Mouse (Mus musculus): Measurements from ENCODE around the gene Il1rapl2.
"Not testable (repeated sequence)": the region's sequence is repeated elsewhere in the genome, so short reads cannot be mapped to it uniquely, and the experiment has no call there.

The Il1rapl2 gene

GRCm38 (mm10) chrX:138209480-138209879, 639.1 kb downstream of the Il1rapl2 start, which contains the start of gene Tex13a:
Gene Tex13a (minus strand): TSS chrX:138209580.
- DNase-seq (ENCODE audit: low spot score), result no peak

DNA sequence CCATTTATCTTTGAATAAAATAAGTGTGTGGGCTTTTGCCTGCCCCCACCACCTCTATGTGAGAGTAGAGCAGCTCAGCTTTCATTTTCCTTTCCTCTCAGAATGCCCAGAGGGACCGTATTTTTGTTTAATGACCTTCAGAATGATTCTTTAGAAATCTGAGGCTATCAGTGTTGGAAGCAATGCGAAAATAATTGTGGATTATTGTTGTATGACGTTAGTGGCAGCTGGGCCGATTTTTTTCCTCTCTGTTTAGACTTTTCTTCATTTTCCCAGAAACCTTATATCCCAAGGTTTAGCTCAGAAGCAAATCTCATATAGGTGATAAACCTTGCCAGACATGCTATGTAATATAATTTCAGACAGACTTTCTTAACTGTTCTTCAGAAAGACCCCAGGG, 664.2 kb downstream of the Il1rapl2 start:
- DNase-seq (ENCODE audit: low spot score), result no peak

DNA sequence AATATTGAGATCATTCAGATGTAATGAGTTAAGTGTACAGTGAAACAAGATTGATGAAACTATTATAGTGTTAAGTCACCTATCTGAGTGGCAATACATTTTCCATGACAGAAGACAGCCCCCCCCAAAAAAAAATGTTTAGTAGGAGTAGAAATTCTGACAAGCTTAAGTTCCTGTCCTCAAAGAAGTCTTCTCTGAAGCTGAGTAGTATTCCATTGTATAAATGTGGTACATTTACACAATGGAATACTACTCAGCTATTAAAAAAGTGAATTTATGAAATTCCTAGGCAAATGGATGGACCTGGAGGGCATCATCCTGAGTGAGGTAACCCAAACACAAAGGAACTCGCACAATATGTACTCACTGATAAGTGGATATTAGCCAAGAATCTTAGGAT, 778.3 kb downstream of the Il1rapl2 start:
- not testable (repeated sequence) for DNase-seq (ENCODE audit: low spot score)

DNA sequence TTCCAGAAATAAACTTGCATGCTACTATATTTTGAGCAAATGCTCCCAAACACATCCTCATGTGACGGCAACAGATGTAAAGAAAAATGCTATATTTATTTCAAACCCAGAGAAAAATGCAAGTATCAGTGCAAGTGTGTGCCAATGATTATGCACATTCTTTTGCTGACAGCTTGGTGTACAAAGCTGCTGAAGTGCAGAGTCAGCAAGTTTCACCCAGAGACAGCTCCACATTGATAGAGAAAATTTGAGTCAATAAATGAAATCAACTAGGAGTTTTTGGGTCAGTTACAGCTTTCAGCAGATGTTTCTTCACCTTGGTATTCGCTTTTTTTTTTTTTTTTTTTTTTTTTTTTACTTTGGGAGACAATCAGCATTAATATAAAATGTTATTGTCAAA, 863.4 kb downstream of the Il1rapl2 start:
- DNase-seq (ENCODE audit: low spot score), result no peak

GRCm38 (mm10) chrX:138437939-138438338, 867.5 kb downstream of the Il1rapl2 start:
- DNase-seq (ENCODE audit: low spot score), result no peak

DNA sequence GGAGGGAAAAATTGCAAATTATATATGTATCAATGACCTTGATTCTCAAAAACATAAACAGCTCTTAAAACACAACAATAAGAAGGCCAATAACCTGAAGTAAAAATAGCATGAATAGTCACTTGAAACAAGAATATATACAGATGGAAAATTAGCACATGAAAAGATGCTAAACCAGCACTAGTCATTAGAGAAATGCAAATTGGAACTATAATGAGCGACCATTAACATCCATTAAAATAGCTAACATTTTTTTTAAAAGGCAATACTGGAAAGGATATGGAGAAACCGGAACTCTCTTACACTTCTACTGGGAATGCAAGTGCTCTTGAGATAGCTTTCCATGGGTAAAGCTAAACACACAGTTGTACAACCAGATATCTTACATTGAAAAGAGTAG, 879.4 kb downstream of the Il1rapl2 start:
- no peak for DNase-seq (ENCODE audit: low spot score)

DNA sequence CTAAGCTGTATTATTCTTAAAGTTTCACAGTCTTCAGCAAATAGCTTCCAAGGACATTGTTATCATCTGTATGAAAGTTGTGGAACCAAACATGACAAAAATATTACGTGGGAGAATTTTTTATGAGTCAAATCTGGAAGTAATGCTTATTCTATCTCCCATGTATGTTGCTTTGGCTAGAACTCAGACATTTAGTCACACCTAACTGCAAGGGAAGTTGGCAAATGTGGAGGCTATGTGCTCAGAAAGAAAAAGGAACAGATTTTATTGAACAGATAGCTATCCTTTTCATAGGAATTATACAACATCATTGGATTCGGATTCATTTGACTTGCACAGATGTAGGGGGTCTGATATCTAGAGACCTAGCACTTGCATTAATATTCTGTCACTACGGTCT, 908.1 kb downstream of the Il1rapl2 start:
- no peak for DNase-seq (ENCODE audit: low spot score)

- DNase-seq (ENCODE audit: low spot score), result no peak
Observed at GRCm38 (mm10) chrX:138500510-138500909, 930.1 kb downstream of the Il1rapl2 start.

- DNase-seq (ENCODE audit: low spot score), result no peak
Observed at GRCm38 (mm10) chrX:138505049-138505448, 934.6 kb downstream of the Il1rapl2 start.

DNA sequence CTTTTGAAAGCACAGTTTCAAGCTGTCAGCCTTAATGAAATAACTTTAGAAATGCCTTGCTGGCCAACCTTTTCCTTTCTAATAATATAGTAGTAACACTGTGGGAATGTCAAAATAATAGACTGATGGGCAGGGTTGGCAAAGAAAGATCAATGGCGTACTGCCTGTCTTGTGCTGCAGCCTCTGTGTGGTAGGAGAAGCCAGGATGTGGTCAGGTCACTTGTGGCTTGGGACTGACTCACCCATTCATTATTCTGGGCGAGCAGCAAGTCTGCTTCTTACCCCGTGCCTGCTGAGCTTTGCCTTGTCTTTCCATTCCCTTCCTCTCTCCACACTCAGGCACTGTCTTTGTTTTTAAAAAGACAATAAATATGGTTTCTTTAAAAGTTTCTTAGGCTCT, 1049.7 kb downstream of the Il1rapl2 start:
- no peak for DNase-seq (ENCODE audit: low spot score)

DNA sequence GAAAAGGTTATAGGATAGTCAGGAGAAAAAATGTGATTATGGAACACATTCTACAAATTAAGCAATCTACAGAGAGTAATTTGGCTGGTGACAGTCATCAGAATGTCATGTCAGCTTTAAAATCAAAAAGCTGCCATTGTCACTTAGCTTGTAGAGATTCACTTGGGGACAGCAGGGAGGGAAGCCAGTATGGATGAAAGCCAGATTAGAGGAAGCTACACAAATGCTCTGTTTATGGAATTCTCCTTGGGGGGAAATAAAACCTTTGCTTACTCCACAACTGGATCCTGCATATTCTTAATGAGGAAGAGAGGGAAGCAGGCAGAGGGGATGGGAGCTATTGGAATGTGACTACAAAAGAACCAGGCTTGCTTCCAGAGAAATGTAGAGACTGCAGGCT, 1054.9 kb downstream of the Il1rapl2 start:
- DNase-seq (ENCODE audit: low spot score), result no peak

DNA sequence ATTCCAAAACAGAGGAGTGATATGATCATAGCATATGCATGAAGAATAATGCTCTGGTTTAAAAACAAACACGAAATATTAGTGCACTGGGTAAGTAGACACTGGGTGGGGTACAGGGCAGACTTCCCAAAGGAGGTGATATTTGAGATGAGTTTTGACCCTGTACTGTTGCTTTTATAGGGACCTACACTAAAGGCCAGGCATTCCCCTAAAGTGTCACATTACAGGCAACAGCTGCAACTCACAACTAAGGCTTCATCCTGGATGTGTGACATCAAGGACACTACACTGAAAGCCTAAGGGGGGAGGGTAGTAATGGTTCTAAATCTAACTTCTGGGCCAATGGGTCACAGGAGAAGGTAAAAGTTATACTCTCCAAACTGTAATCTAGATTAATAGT, 1152.0 kb downstream of the Il1rapl2 start:
- DNase-seq (ENCODE audit: low spot score), result no peak

GRCm38 (mm10) chrX:138800958-138801357, 1230.5 kb downstream of the Il1rapl2 start:
- no peak for DNase-seq (ENCODE audit: low spot score)

- no peak for DNase-seq (ENCODE audit: low spot score)
Observed at GRCm38 (mm10) chrX:138831876-138832275, 1261.5 kb downstream of the Il1rapl2 start.

GRCm38 (mm10) chrX:138833894-138834293, 1263.5 kb downstream of the Il1rapl2 start:
- DNase-seq (ENCODE audit: low spot score), result no peak

GRCm38 (mm10) chrX:138838381-138838780, 1268.0 kb downstream of the Il1rapl2 start:
- no peak for DNase-seq (ENCODE audit: low spot score)

All from ovary, postnatal 36 days (tissue).